Mouse (Mus musculus): ENCODE results near the gene Plekhs1. TPM values are rescaled to one million over a fixed set of nuclear protein-coding genes. Genes with fewer than 3 reads are reported as not detected.

The Plekhs1 gene
- polyA plus RNA-seq, 1 experiment from 2014 or later: 0.15 TPM

Other genes starting within 250 kb of the Plekhs1 start
- not detected in 2 replicates for gene Habp2, start 174.5 kb upstream of the Plekhs1 start, polyA plus RNA-seq (2016; fragmentation: Nextera tagmentation; extraction: Ambion mirVana)
- gene Nrap, start 71.6 kb upstream of the Plekhs1 start, polyA plus RNA-seq (2016; fragmentation: Nextera tagmentation; extraction: Ambion mirVana): 0.10 and 0.15 TPM in 2 replicates
- gene Casp7, start 64.5 kb upstream of the Plekhs1 start, polyA plus RNA-seq (2016; fragmentation: Nextera tagmentation; extraction: Ambion mirVana): 15.8 and 16.2 TPM in 2 replicates
- 19.5 and 20.3 TPM in 2 replicates for gene Dclre1a, start 86.6 kb downstream of the Plekhs1 start, polyA plus RNA-seq (2016; fragmentation: Nextera tagmentation; extraction: Ambion mirVana)
- 13.7 and 15.8 TPM in 2 replicates for gene Nhlrc2, start 86.6 kb downstream of the Plekhs1 start, polyA plus RNA-seq (2016; fragmentation: Nextera tagmentation; extraction: Ambion mirVana)